Mouse (Mus musculus) T-cell, adult 66 days (primary cell): ENCODE measurements around the gene Naxe. TPM values are rescaled to one million over a fixed set of nuclear protein-coding genes. Genes with fewer than 3 reads are reported as not detected.

Experiments
- total RNA-seq, 2 experiments: library from RNA; stranded (reverse); gene quantifications; 3 replicates in 1 of 2; 4 replicates in 1 of 2; pipeline ENCODE4 v1.2.4; 2023

Naxe gene
- total RNA-seq, result 10 to 100 TPM; 24.1 to 31.7 TPM

GRCm38 (mm10) chr3:88057902-88058696 lies at the start of gene Naxe:
Gene Naxe, minus strand, starts transcription at chr3:88058495.

GRCm38 (mm10) chr3:88081345-88082223 lies 23.3 kb upstream of the Naxe start, which contains the start of gene Iqgap3:
Gene Iqgap3, plus strand, starts transcription at chr3:88081971.

GRCm38 (mm10) chr3:88078204-88078603 lies 19.9 kb upstream of the Naxe start, which contains the start of gene Ttc24:
Gene Ttc24, minus strand, starts transcription at chr3:88078304.

GRCm38 (mm10) chr3:88042661-88043421 lies 15.5 kb downstream of the Naxe start, which contains the start of gene Gpatch4:
Gene Gpatch4, plus strand, starts transcription at chr3:88043108.

GRCm38 (mm10) chr3:88027434-88028186 lies 30.7 kb downstream of the Naxe start, which contains the start of gene Hapln2:
Gene Hapln2, minus strand, starts transcription at chr3:88027583.

Other genes with a start within 250 kb of the Naxe start
- gene Pear1, start 234.2 kb downstream of the Naxe start, total RNA-seq, result 10 to 100 TPM; 35.6 to 35.9 TPM
- 100 to 1,000 TPM; 194 to 202 TPM for gene Sh2d2a, start 211.7 kb downstream of the Naxe start, total RNA-seq
- gene Prcc, start 172.9 kb downstream of the Naxe start, total RNA-seq, result 10 to 100 TPM; 57.4 to 65.0 TPM
- gene Hdgf, start 152.2 kb downstream of the Naxe start, total RNA-seq, result 100 to 1,000 TPM; 103 to 104 TPM
- 100 to 1,000 TPM; 147 to 161 TPM for gene Mrpl24, start 139.0 kb downstream of the Naxe start, total RNA-seq
- 10 to 100 TPM; 69.9 to 72.7 TPM for gene Isg20l2, start 128.2 kb downstream of the Naxe start, total RNA-seq
- gene Rrnad1, start 127.8 kb downstream of the Naxe start, total RNA-seq, result 10 to 100 TPM; 31.8 to 33.3 TPM
- 1 to 10 TPM; 2.3 to 5.0 TPM for gene Crabp2, start 109.8 kb downstream of the Naxe start, total RNA-seq
- gene Nes, start 87.4 kb downstream of the Naxe start, total RNA-seq, result not detected
- gene Bcan, start 58.3 kb downstream of the Naxe start, total RNA-seq, result not detected
- gene Hapln2, start 30.9 kb downstream of the Naxe start, total RNA-seq, result not detected
- gene Gpatch4, start 15.4 kb downstream of the Naxe start, total RNA-seq, result 10 to 100 TPM; 21.9 to 34.1 TPM
- gene Ttc24, start 19.8 kb upstream of the Naxe start, total RNA-seq, result not detected
- 1 to 10 TPM in 1 of 2 experiments, under 1 TPM in 1; 0.77 to 2.1 TPM for gene Iqgap3, start 23.5 kb upstream of the Naxe start, total RNA-seq
- 100 to 1,000 TPM; 241 to 255 TPM for gene Mef2d, start 83.9 kb upstream of the Naxe start, total RNA-seq
- gene Rhbg, start 196.2 kb upstream of the Naxe start, total RNA-seq, result not detected
- gene Gm38392, start 228.7 kb upstream of the Naxe start, total RNA-seq, result not detected
- 1 to 10 TPM; 5.4 to 7.0 TPM for gene Tsacc, start 238.5 kb upstream of the Naxe start, total RNA-seq
- gene Cct3, start 238.6 kb upstream of the Naxe start, total RNA-seq, result 100 to 1,000 TPM; 193 to 228 TPM